Mouse (Mus musculus): ENCODE results near the gene Sorcs1.

Sorcs1 gene

GRCm38 (mm10) chr19:50418962-50419720, 259.3 kb downstream of the Sorcs1 start:
- DNase-seq (ENCODE audit: low spot score): no peak

GRCm38 (mm10) chr19:50410561-50410960, 267.9 kb downstream of the Sorcs1 start:
- no peak for DNase-seq (ENCODE audit: low spot score)

- DNase-seq (ENCODE audit: low spot score): no peak
Observed at GRCm38 (mm10) chr19:50398341-50398740, 280.1 kb downstream of the Sorcs1 start.

- DNase-seq (ENCODE audit: low spot score): no peak
Observed at GRCm38 (mm10) chr19:50395731-50396130, 282.7 kb downstream of the Sorcs1 start.

- DNase-seq (ENCODE audit: low spot score): no peak
Observed at GRCm38 (mm10) chr19:50394101-50394500, 284.3 kb downstream of the Sorcs1 start.

GRCm38 (mm10) chr19:50389925-50390552, 288.4 kb downstream of the Sorcs1 start:
- DNase-seq (ENCODE audit: low spot score): no peak

GRCm38 (mm10) chr19:50378901-50379300, 299.5 kb downstream of the Sorcs1 start:
- DNase-seq (ENCODE audit: low spot score): no peak

GRCm38 (mm10) chr19:50374751-50375150, 303.7 kb downstream of the Sorcs1 start:
- DNase-seq (ENCODE audit: low spot score): no peak

GRCm38 (mm10) chr19:50366446-50366845, 312.0 kb downstream of the Sorcs1 start:
- DNase-seq (ENCODE audit: low spot score): no peak

GRCm38 (mm10) chr19:50362655-50363500, 315.6 kb downstream of the Sorcs1 start:
- no peak for DNase-seq (ENCODE audit: low spot score)

- DNase-seq (ENCODE audit: low spot score): no peak
Observed at GRCm38 (mm10) chr19:50358561-50358960, 319.9 kb downstream of the Sorcs1 start.

GRCm38 (mm10) chr19:50339211-50339610, 339.2 kb downstream of the Sorcs1 start:
- DNase-seq (ENCODE audit: low spot score): no peak

- no peak for DNase-seq (ENCODE audit: low spot score)
Observed at GRCm38 (mm10) chr19:50336751-50337150, 341.7 kb downstream of the Sorcs1 start.

- DNase-seq (ENCODE audit: low spot score): no peak
Observed at GRCm38 (mm10) chr19:50331136-50331535, 347.3 kb downstream of the Sorcs1 start.

- DNase-seq (ENCODE audit: low spot score): peak; percentile 9
Observed at GRCm38 (mm10) chr19:50327804-50328203, 350.6 kb downstream of the Sorcs1 start.

GRCm38 (mm10) chr19:50326151-50326550, 352.3 kb downstream of the Sorcs1 start:
- DNase-seq (ENCODE audit: low spot score): no peak

- DNase-seq (ENCODE audit: low spot score): no peak
Observed at GRCm38 (mm10) chr19:50325686-50326085, 352.8 kb downstream of the Sorcs1 start.

- no peak for DNase-seq (ENCODE audit: low spot score)
Observed at GRCm38 (mm10) chr19:50307046-50307445, 371.4 kb downstream of the Sorcs1 start.

GRCm38 (mm10) chr19:50294205-50294604, 384.2 kb downstream of the Sorcs1 start:
- DNase-seq (ENCODE audit: low spot score): no peak

GRCm38 (mm10) chr19:50264450-50264849, 414.0 kb downstream of the Sorcs1 start:
- DNase-seq (ENCODE audit: low spot score): peak; percentile 33

- DNase-seq (ENCODE audit: low spot score): peak; percentile 24
Observed at GRCm38 (mm10) chr19:50258718-50259413, 419.6 kb downstream of the Sorcs1 start.

- DNase-seq (ENCODE audit: low spot score): no peak
Observed at GRCm38 (mm10) chr19:50220476-50220875, 458.0 kb downstream of the Sorcs1 start.

All from layer of hippocampus, adult 9-10 months (tissue).